Mouse (Mus musculus) neural tube, embryonic 11.5 days (tissue): Measurements from ENCODE around the gene Hormad2. TPM values are rescaled to one million over a fixed set of nuclear protein-coding genes. Genes with fewer than 3 reads are reported as not detected.

Source experiments
- ATAC-seq: fragments of 200-750 bp; cut with Nextera tagmentation; 2 replicates; pipeline ENCODE4 v1.8.0; 2017; ENCODE audit warnings: moderate number of reproducible peaks, mild to moderate bottlenecking, moderate TSS enrichment, moderate library complexity; ENCODE audit not compliant: insufficient read depth, low FRiP score, low TSS enrichment
- DNase-seq: peaks from one replicate; pipeline ENCODE4 v3.0.0-alpha.2; 2015; ENCODE audit warnings: low spot score
- H3K27ac ChIP-seq: fragments of 300-500 bp; sonication (generic); 2 replicates; pipeline ENCODE4 v1.5.1; 2014; ENCODE audit warnings: low read depth, mild to moderate bottlenecking, low read length
- H3K27me3 ChIP-seq: fragments of 300-500 bp; sonication (generic); 2 replicates; pipeline ENCODE4 v1.6.1; 2014; ENCODE audit warnings: mild to moderate bottlenecking, low read length, mixed read lengths; ENCODE audit not compliant: control insufficient read depth, insufficient read depth
- H3K36me3 ChIP-seq: fragments of 300-500 bp; sonication (generic); 2 replicates; pipeline ENCODE4 v1.6.1; 2014; ENCODE audit warnings: mild to moderate bottlenecking, low read length, moderate library complexity, mixed read lengths; ENCODE audit not compliant: control insufficient read depth, insufficient read depth
- H3K4me1 ChIP-seq: fragments of 300-500 bp; sonication (generic); 2 replicates; pipeline ENCODE4 v1.6.1; 2014; ENCODE audit warnings: low read length, mixed read lengths; ENCODE audit not compliant: control insufficient read depth, insufficient read depth
- H3K4me2 ChIP-seq: fragments of 300-500 bp; sonication (generic); 2 replicates; pipeline ENCODE4 v1.6.1; 2014; ENCODE audit warnings: low read depth, mild to moderate bottlenecking, moderate library complexity
- H3K4me3 ChIP-seq: fragments of 300-500 bp; sonication (generic); 2 replicates; pipeline ENCODE4 v1.5.1; 2014; ENCODE audit warnings: low read depth, low read length
- H3K9ac ChIP-seq: fragments of 300-500 bp; sonication (generic); 2 replicates; pipeline ENCODE4 v1.6.1; 2014; ENCODE audit warnings: mild to moderate bottlenecking, low read length
- H3K9me3 ChIP-seq: fragments of 300-500 bp; sonication (generic); 2 replicates; pipeline ENCODE4 v1.6.1; 2016; ENCODE audit warnings: low read length; ENCODE audit not compliant: control insufficient read depth
- WGBS: fragments of 180-500 bp; shearing (Covaris S2); extraction: QIAGEN DNeasy Blood & Tissue Kit; methylation state at CpG from one replicate; pipeline ENCODE4 v1.1.7; 2014; 5-methylcytosine and 5-hydroxymethylcytosine counted together
- polyA plus RNA-seq: library from polyadenylated mRNA; unstranded; fragments of >200 nt; fragmentation: Nextera tagmentation; extraction: Ambion mirVana; gene quantifications from 2 replicates; pipeline ENCODE4 v1.2.1, GENCODE M21; 2014

The Hormad2 gene
- polyA plus RNA-seq, 1 experiment from 2014 or later: 0.12 TPM

- 87% methylated on average over 3 of the region's 3 CpGs for WGBS
- ATAC-seq: no peak
Observed at GRCm38 (mm10) chr11:4436631-4437030, 4.3 kb downstream of the Hormad2 start.

GRCm38 (mm10) chr11:4434461-4434860, 6.4 kb downstream of the Hormad2 start:
- DNase-seq: no peak
- no peaks in the 10 kb centered on the region for H3K9me3 ChIP-seq
- WGBS: 75% methylated on average over 4 of the region's 4 CpGs
- H3K36me3 ChIP-seq: no peaks in the 10 kb centered on the region
- H3K9ac ChIP-seq: no peak overlapping the region
- no peaks in the 10 kb centered on the region for H3K27me3 ChIP-seq
- no peak overlapping the region for H3K4me3 ChIP-seq
- H3K4me2 ChIP-seq: no peak overlapping the region
- ATAC-seq: no peak
- no peaks in the 10 kb centered on the region for H3K4me1 ChIP-seq
- no peak overlapping the region for H3K27ac ChIP-seq

More at GRCm38 (mm10) chr11:4436631-4437030, 4.3 kb downstream of the Hormad2 start:
- no peak for DNase-seq
- Histone ChIP-seq H3K9ac (no peak overlapping the region), H3K27me3 (no peaks in the 10 kb centered on the region), H3K36me3 (no peaks in the 10 kb centered on the region), H3K4me3 (no peak overlapping the region), H3K4me2 (no peak overlapping the region), H3K27ac (no peak overlapping the region), H3K9me3 (no peaks in the 10 kb centered on the region), H3K4me1 (no peaks in the 10 kb centered on the region)

GRCm38 (mm10) chr11:4423818-4424217, 17.1 kb downstream of the Hormad2 start:
- Histone ChIP-seq H3K4me2 (no peak overlapping the region), H3K36me3 (no peaks in the 10 kb centered on the region), H3K27me3 (no peaks in the 10 kb centered on the region), H3K27ac (no peak overlapping the region), H3K9me3 (no peaks in the 10 kb centered on the region), H3K4me3 (no peak overlapping the region), H3K9ac (no peak overlapping the region), H3K4me1 (no peaks in the 10 kb centered on the region)
- DNase-seq: no peak
- 92% methylated on average over 8 of the region's 8 CpGs for WGBS
- ATAC-seq: no peak

- Histone ChIP-seq H3K4me1 (no peaks in the 10 kb centered on the region), H3K4me3 (no peak overlapping the region), H3K36me3 (no peaks in the 10 kb centered on the region), H3K9ac (no peak overlapping the region), H3K27me3 (no peaks in the 10 kb centered on the region), H3K4me2 (no peak overlapping the region), H3K9me3 (no peaks in the 10 kb centered on the region), H3K27ac (no peak overlapping the region)
- ATAC-seq (no peak), DNase-seq (no peak)
- 88% methylated on average over 16 of the region's 16 CpGs for whole genome bisulfite sequencing
Observed at GRCm38 (mm10) chr11:4422494-4423425, 18.1 kb downstream of the Hormad2 start.

GRCm38 (mm10) chr11:4421933-4422488, 18.9 kb downstream of the Hormad2 start:
- H3K4me1 ChIP-seq: no peaks in the 10 kb centered on the region
- no peak overlapping the region for H3K4me3 ChIP-seq
- H3K36me3 ChIP-seq: no peaks in the 10 kb centered on the region
- DNase-seq: no peak
- no peak overlapping the region for H3K9ac ChIP-seq
- WGBS: 49% methylated on average over 6 of the region's 6 CpGs
- H3K27me3 ChIP-seq: no peaks in the 10 kb centered on the region
- ATAC-seq: no peak
- H3K9me3 ChIP-seq: no peaks in the 10 kb centered on the region
- no peak overlapping the region for H3K4me2 ChIP-seq
- H3K27ac ChIP-seq: no peak overlapping the region

GRCm38 (mm10) chr11:4417986-4418385, 22.9 kb downstream of the Hormad2 start:
- Histone ChIP-seq H3K4me3 (no peak overlapping the region), H3K27me3 (no peaks in the 10 kb centered on the region), H3K9me3 (no peaks in the 10 kb centered on the region), H3K36me3 (no peaks in the 10 kb centered on the region), H3K4me2 (no peak overlapping the region), H3K4me1 (no peaks in the 10 kb centered on the region), H3K27ac (no peak overlapping the region), H3K9ac (no peak overlapping the region)
- no peak for DNase-seq
- WGBS: 81% methylated on average over 3 of the region's 3 CpGs
- ATAC-seq: no peak

GRCm38 (mm10) chr11:4412294-4412693, 28.6 kb downstream of the Hormad2 start:
- Histone ChIP-seq H3K9me3 (no peaks in the 10 kb centered on the region), H3K36me3 (no peaks in the 10 kb centered on the region), H3K4me3 (no peak overlapping the region), H3K4me2 (no peak overlapping the region), H3K27me3 (no peaks in the 10 kb centered on the region), H3K27ac (no peak overlapping the region), H3K9ac (no peak overlapping the region), H3K4me1 (no peaks in the 10 kb centered on the region)
- no peak for ATAC-seq
- no peak for DNase-seq
- 94% methylated on average over 4 of the region's 4 CpGs for WGBS

GRCm38 (mm10) chr11:4404277-4404676, 36.6 kb downstream of the Hormad2 start:
- Histone ChIP-seq H3K4me1 (no peaks in the 10 kb centered on the region), H3K27ac (no peak overlapping the region), H3K36me3 (no peaks in the 10 kb centered on the region), H3K27me3 (no peaks in the 10 kb centered on the region), H3K9ac (no peak overlapping the region), H3K9me3 (no peaks in the 10 kb centered on the region), H3K4me3 (no peak overlapping the region), H3K4me2 (no peak overlapping the region)
- 65% methylated on average over 4 of the region's 4 CpGs for WGBS
- ATAC-seq (no peak), DNase-seq (no peak)

- DNase-seq: no peak
- 86% methylated on average over 7 of the region's 7 CpGs for WGBS
- Histone ChIP-seq H3K4me3 (no peak overlapping the region), H3K36me3 (no peaks in the 10 kb centered on the region), H3K27me3 (no peaks in the 10 kb centered on the region), H3K9ac (no peak overlapping the region), H3K4me1 (no peaks in the 10 kb centered on the region), H3K9me3 (no peaks in the 10 kb centered on the region), H3K27ac (no peak overlapping the region), H3K4me2 (no peak overlapping the region)
- no peak for ATAC-seq
Observed at GRCm38 (mm10) chr11:4403381-4403780, 37.5 kb downstream of the Hormad2 start.
